Mouse (Mus musculus) ovary, postnatal 36 days (tissue): Measurements from ENCODE around the gene Tcta.
A peak's percentile ranks its signal among the peaks of the same experiment; 100 is the strongest.
"Not testable (repeated sequence)": the region's sequence is repeated elsewhere in the genome, so short reads cannot be mapped to it uniquely, and the experiment has no call there.

Source experiments
- DNase-seq: peaks from one replicate; pipeline ENCODE4 v3.0.0; 2022; ENCODE audit warnings: low spot score, mixed read lengths

Tcta gene

GRCm38 (mm10) chr9:108305629-108306520 is at the start of gene Tcta, which contains the start of gene Rhoa:
Tcta (minus strand) TSS chr9:108306160.
Rhoa (plus strand) TSS chr9:108306129.
- DNase-seq = peak; percentile 96

DNA sequence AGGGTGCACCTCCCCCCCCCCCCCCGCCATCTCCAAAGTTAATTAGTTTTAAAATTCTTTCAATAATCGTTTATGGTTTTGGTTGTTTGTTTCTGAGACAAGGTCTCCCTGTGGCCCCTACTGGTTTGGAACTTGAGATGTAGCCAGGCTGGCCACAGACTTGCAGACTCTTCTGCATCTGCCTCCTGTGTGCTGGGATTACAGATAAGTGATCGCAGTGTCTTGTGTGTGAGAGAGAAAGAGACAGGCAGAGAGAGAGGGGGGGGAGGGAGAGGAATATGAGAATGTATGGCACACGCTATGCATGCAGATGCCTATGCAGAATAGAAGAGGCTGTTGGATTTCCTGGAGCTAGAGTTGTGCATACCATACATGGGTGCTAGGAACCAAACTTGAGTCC is 43.8 kb upstream of the Tcta start:
- no peak for DNase-seq

- no peak for DNase-seq
Observed at GRCm38 (mm10) chr9:108348290-108348680, 42.3 kb upstream of the Tcta start.

GRCm38 (mm10) chr9:108347540-108348289 is 41.8 kb upstream of the Tcta start, which contains the start of gene Usp4:
Usp4 (plus strand) TSS chr9:108347853.
- DNase-seq = peak; percentile 88

- DNase-seq = no peak
Observed at GRCm38 (mm10) chr9:108347024-108347423, 41.1 kb upstream of the Tcta start.

DNA sequence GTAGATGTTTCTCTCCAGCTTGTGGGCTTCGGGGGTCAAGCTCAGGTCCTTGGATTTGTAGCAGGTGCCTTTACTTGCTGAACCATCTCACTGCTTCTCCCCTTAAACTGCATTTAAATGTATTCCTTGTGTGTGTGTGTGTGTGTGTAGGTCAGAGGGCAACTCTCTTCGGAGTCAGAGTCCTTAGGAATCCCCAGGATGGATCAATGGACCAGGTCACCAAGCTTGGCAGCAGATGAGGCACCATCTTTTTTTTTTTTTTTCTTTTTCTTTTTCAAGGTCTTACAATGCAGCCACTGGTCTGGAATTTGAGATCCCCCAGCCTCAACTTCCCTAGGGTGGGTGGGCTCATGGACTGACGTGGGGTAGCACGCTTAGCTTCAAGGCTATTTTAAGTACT is 38.5 kb upstream of the Tcta start:
- DNase-seq = no peak

GRCm38 (mm10) chr9:108343835-108344234 is 37.9 kb upstream of the Tcta start:
- no peak for DNase-seq

GRCm38 (mm10) chr9:108343331-108343730 is 37.4 kb upstream of the Tcta start:
- no peak for DNase-seq

DNA sequence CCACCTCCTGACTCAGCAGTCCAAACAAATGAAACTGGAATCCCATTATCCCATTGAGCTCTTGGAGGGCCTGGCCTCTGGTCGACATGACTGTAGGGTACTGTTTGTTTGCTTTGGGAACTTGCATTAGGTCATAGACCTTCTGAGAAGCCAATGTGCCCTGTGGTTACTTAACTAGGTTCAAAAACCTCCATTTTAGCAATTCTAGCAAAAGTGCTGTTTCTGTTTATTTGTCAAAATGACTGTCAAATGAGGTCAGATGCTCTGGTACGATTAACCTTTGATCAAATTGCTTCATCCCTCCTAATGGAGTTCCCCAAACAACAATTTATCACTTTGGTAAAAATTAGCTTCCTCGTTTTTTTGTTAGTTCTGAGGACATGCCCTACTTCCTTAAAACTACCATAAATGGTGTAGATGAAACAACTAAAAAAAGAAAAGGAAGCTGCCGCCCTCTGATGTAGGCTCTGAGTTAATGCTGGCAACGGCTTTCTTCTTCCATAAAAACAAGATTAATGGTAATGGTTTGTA is 36.4 kb upstream of the Tcta start:
- DNase-seq = no peak

DNA sequence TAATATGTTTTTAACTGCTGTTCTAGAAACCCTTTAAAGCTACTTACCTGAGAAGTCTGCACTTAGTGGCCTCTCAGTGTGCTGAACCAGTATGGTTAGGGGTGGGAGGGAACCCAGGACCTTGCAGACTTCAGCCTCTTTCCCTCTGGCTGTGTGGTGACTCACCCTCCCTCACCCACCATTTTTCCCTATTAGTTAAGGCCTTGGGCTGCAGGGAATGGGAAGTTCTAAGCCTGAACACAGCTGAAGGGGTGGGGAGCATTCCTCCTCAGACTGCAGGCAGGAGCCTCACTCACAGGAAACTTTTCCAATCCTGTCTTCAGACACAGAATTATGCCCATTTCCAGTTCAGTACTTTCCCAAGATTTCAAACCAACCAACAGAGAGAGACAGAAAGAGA is 35.8 kb upstream of the Tcta start:
- DNase-seq = no peak

GRCm38 (mm10) chr9:108341139-108341475 is 35.1 kb upstream of the Tcta start:
- no peak for DNase-seq

- DNase-seq = no peak
Observed at GRCm38 (mm10) chr9:108340258-108341138, 34.5 kb upstream of the Tcta start.

GRCm38 (mm10) chr9:108339886-108340257 is 33.9 kb upstream of the Tcta start:
- peak; percentile 36 for DNase-seq

DNA sequence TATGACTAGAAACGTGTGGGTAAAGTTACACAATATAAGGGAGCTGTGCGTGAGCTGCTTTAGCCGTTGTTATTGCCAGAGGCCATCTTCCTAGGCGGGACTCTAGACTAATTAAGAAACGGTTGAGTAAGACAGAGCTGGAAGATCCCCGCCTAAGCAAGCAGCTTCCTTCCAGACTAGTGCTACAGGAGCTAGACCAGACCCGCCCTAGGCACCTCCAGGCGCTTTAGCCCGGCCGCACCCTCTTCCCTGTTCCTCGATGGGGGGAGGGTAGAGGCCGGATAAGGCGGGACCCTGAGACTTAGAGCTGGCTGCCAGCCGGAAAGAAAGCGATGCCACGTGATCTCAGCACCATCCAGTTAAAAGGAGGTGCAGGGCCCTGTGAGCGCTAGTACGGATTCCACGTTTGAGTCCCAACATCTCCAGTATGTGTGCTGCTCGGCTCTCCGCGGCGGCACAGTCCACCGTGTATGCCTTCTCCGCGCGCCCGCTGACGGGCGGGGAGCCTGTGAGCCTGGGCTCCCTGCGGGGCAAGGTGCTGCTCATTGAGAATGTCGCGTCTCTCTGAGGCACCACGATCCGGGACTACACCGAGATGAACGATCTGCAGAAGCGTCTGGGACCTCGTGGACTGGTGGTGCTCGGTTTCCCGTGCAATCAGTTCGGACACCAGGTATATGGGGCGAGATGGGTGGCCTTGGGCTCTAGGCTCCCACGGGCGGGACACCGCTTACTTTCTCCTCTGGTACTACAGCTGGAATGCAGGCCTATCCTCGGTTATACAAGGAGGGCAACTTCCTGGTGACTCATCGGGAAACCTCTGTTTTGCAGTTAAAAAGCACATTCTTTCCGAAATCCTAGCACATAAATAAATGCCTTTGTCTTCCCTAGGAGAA is 33.2 kb upstream of the Tcta start, which contains the start of gene Gpx1:
Gene Gpx1, plus strand, starts transcription at position 18 of the 896 bp plus-strand sequence.
- peak; percentile 89 for DNase-seq

GRCm38 (mm10) chr9:108338551-108338885 is 32.6 kb upstream of the Tcta start:
- DNase-seq = peak; percentile 15

DNA sequence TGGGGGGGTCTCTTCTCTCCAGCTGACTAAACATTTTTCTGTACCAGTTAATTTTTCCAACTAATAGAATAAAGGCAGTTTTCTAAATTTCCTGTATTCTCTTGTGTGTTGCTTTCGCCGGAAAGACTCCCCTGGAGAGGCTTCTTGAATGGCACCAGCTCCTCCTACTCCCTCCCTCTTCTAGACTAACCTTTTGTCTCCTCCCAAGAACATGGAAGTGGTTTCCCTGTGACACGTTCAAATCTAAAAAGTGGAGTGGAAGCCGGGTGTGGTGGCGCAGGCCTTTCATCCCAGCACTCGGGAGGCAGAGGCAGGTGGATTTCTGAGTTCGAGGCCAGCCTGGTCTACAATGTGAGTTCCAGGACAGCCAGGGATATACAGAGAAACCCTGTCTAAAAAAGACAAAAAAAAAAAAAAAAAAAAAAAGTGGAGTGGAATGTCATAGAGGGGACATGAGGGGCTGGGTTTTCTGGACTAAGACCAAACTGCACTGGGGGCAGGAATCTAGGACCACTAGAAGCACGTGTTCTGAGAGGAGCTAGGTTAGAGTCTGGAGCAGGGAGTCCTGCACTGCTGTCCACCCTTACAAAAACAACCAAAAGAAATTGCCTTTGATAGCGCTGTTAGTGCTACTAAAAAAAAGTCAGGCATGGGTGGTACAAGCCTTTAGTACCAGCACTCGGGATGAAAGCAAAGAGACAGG is 32.0 kb upstream of the Tcta start:
- DNase-seq = no peak

DNA sequence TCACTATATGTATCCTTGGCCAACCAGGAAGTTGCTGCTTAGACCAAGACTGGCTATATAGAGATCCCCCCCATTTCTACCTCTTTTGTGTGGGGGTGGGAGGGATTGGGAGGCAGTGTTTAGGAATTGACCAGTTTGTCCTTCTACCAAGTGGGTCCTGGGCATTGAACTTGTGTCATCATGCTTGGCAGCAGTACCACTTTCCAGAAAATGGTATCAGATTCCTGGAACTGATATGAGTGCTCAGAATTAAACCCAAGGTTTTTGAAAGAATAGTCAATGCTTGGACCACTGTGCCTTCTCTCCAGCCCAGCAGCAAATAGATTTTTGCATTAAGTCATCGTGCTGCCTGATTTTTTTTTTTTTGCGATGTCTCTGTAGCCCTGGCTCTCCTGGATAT is 19.9 kb upstream of the Tcta start:
- no peak for DNase-seq

- no peak for DNase-seq
Observed at GRCm38 (mm10) chr9:108324784-108325183, 18.8 kb upstream of the Tcta start.

GRCm38 (mm10) chr9:108322054-108322453 is 16.1 kb upstream of the Tcta start:
- not testable (repeated sequence) for DNase-seq

DNA sequence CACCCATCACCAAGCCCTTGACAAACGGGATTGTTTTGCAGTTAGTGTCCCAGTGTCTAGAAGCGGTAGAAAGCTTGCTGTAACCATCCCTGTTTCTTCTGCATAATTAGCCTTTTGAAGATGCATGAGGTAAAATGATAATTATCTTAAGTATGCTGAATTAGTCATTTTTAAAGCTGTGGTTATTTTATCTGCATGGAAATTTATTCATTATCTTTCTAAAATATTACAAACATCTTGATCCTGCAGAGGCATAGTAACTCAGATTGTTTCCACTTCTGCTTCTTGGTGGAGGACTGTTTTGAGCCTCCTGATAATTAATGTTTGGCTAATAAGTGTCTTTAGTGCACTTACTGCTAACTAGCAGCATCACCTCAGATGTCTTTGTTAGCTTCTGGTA is 12.5 kb upstream of the Tcta start:
- DNase-seq = no peak
